Comparison of ENCODE assay signal across 12 mouse cellular contexts in genomic region chr11:24202641-24203361, GRCm38 (mm10).
DNase-seq lines count a peak whose midpoint lies in the region; ATAC-seq and TF ChIP-seq lines count a peak whose summit lies in the region.
"Had no signal": no experiment of that assay in that cellular context is flagged by ENCODE, and none has a peak within 500 bp of the region (broad histone marks: within the 10 kb centered on the region; RNA-seq: fewer than 3 reads in every experiment).

No protein-coding gene starts in this region.

- no peak overlapping the region for H3K4me3 ChIP-seq in heart, embryonic 11.5 days (ENCODE audit: low read depth, low read length)
- H3K4me3 ChIP-seq in heart, adult 2 months, result no peak overlapping the region
- H3K4me3 ChIP-seq in lung, embryonic 16.5 days (ENCODE audit: low read length), result no peak overlapping the region
- no peak overlapping the region for H3K4me3 ChIP-seq in liver, adult 2 months (ENCODE audit: insufficient read depth, low read depth, low read length)
- H3K4me3 ChIP-seq: erythroblast, embryonic 14.5 days; layer of hippocampus, adult 2 months had no signal

- 12% methylated on average over 7 of the region's 7 CpGs for WGBS in heart, embryonic 11.5 days (ENCODE audit: insufficient replicate concordance)
- WGBS in heart, adult 2 months, result 28% methylated on average over 7 of the region's 7 CpGs
- 21% methylated on average over 7 of the region's 7 CpGs for WGBS in lung, embryonic 16.5 days
- WGBS in liver, adult 2 months, result 34% methylated on average over 7 of the region's 7 CpGs

- H3K27ac ChIP-seq in heart, embryonic 11.5 days (ENCODE audit: low read depth, low read length), result peak overlapping the region; percentile 68
- no peak overlapping the region for H3K27ac ChIP-seq in heart, adult 2 months
- peak overlapping the region; percentile 40; the same call in 1 of the 2 replicates for H3K27ac ChIP-seq in lung, embryonic 16.5 days (ENCODE audit: low read length)
- H3K27ac ChIP-seq in liver, adult 2 months (replicated peaks; ENCODE audit: insufficient read depth, low read depth, low read length), result no peak overlapping the region
- H3K27ac ChIP-seq: layer of hippocampus, adult 2 months; liver, embryonic 14.5 days had no signal

- TF ChIP-seq POLR2A in heart, adult 2 months (IDR thresholded peaks at IDR 0.05; ENCODE audit: insufficient read depth, low read depth, low read length), result no peak
- TF ChIP-seq POLR2A in liver, adult 2 months (IDR thresholded peaks at IDR 0.05; ENCODE audit: extremely low read depth, insufficient read depth, low read length), result no peak

- H3K79me2 ChIP-seq in heart, adult 2 months (replicated peaks; ENCODE audit: control insufficient read depth, insufficient read depth, low read length), result no peaks in the 10 kb centered on the region
- no peaks in the 10 kb centered on the region for H3K79me2 ChIP-seq in liver, adult 2 months (ENCODE audit: control insufficient read depth, insufficient read depth, low read length)

- no peak for TF ChIP-seq EP300 in heart, adult 2 months (IDR thresholded peaks at IDR 0.05; ENCODE audit: insufficient read depth, low read depth, low read length)

- H3K9ac ChIP-seq in heart, embryonic 11.5 days (ENCODE audit: low read depth, low read length), result no peak overlapping the region
- no peak overlapping the region for H3K9ac ChIP-seq in heart, adult 2 months (ENCODE audit: low read depth, low read length)
- peak overlapping the region; percentile 12; the same call in 1 of the 2 replicates for H3K9ac ChIP-seq in lung, embryonic 16.5 days (ENCODE audit: low read length)
- H3K9ac ChIP-seq in liver, adult 2 months (ENCODE audit: low read depth, low read length), result no peak overlapping the region
- H3K9ac ChIP-seq: liver, embryonic 14.5 days had no signal

- no peaks in the 10 kb centered on the region for H3K9me3 ChIP-seq in heart, embryonic 11.5 days (replicated peaks; ENCODE audit: control insufficient read depth, low read length)
- no peaks in the 10 kb centered on the region for H3K9me3 ChIP-seq in lung, embryonic 16.5 days (ENCODE audit: control insufficient read depth, low read length)

- H3K4me1 ChIP-seq in heart, embryonic 11.5 days (ENCODE audit: control insufficient read depth, insufficient read depth, low read length), result peaks cover 25% of the 10 kb centered on the region
- no peaks in the 10 kb centered on the region for H3K4me1 ChIP-seq in heart, adult 2 months (ENCODE audit: control insufficient read depth, insufficient read depth, low read length)
- peaks cover 10% of the 10 kb centered on the region for H3K4me1 ChIP-seq in lung, embryonic 16.5 days (replicated peaks; ENCODE audit: control insufficient read depth, insufficient read depth, low read length)
- no peaks in the 10 kb centered on the region for H3K4me1 ChIP-seq in liver, adult 2 months (ENCODE audit: control insufficient read depth, insufficient read depth, low read length)

- no peaks in the 10 kb centered on the region for H3K36me3 ChIP-seq in heart, embryonic 11.5 days (ENCODE audit: control insufficient read depth, insufficient read depth, low read length)
- no peaks in the 10 kb centered on the region for H3K36me3 ChIP-seq in heart, adult 2 months (ENCODE audit: control insufficient read depth, insufficient read depth, low read length)
- no peaks in the 10 kb centered on the region for H3K36me3 ChIP-seq in lung, embryonic 16.5 days (ENCODE audit: control insufficient read depth, insufficient read depth, low read length)
- no peaks in the 10 kb centered on the region for H3K36me3 ChIP-seq in liver, adult 2 months (ENCODE audit: control insufficient read depth, insufficient read depth, low read length)

- no peaks in the 10 kb centered on the region for H3K27me3 ChIP-seq in heart, embryonic 11.5 days (ENCODE audit: control insufficient read depth, insufficient read depth, low read length)
- no peaks in the 10 kb centered on the region for H3K27me3 ChIP-seq in heart, adult 2 months (ENCODE audit: control insufficient read depth, insufficient read depth, low read length)
- H3K27me3 ChIP-seq in lung, embryonic 16.5 days (ENCODE audit: control insufficient read depth, insufficient read depth, low read depth, low read length), result no peaks in the 10 kb centered on the region
- no peaks in the 10 kb centered on the region for H3K27me3 ChIP-seq in liver, adult 2 months (ENCODE audit: control insufficient read depth, insufficient read depth, low read length)

- no peak for TF ChIP-seq CTCF in heart, adult 2 months (IDR thresholded peaks at IDR 0.05)
- TF ChIP-seq CTCF in liver, adult 2 months (IDR thresholded peaks at IDR 0.05; ENCODE audit: low read depth, low read length), result no peak

- H3K4me2 ChIP-seq in heart, embryonic 11.5 days, result peak overlapping the region; percentile 31
- peak overlapping the region; percentile 20 for H3K4me2 ChIP-seq in lung, embryonic 16.5 days (ENCODE audit: low read depth, low read length)

- intact Hi-C loops in heart, adult 2 months (cut with DNase I), result no loop called here

- no peak for DNase-seq in heart, adult 2 months
- DNase-seq in lung, postnatal 36 days, result no peak
- peak; percentile 29 for DNase-seq in WW6 (ENCODE audit: low read depth, low spot score)
- peak; percentile 2 for DNase-seq in liver, adult 2 months (ENCODE audit: extremely low read depth, low read depth, low spot score)
- no peak for DNase-seq in cerebellum, adult 11-12 months
- DNase-seq in thymus, postnatal 10 days (ENCODE audit: low spot score in 2 of 2), result no peak

- peak; percentile 62; the same call in 1 of the 2 replicates for ATAC-seq in heart, embryonic 11.5 days (replicated peaks; ENCODE audit: insufficient number of reproducible peaks, low FRiP score, low TSS enrichment)
- ATAC-seq in lung, embryonic 16.5 days (ENCODE audit: low read depth), result peak; percentile 83
- ATAC-seq: activated CD4-positive, CD25-positive, alpha-beta regulatory T cell, adult 4 months had no signal

Comparison
In these comparisons a context has a peak if more than half of its experiments do, and no peak if none do; other contexts are left out.
1. H3K27ac ChIP-seq: peak in heart, embryonic 11.5 days (single experiment) and lung, embryonic 16.5 days (single experiment); none in heart, adult 2 months (single experiment) and liver, adult 2 months (single experiment).
2. DNase-seq: peak in WW6 (single experiment) and liver, adult 2 months (single experiment); none in heart, adult 2 months (0 of 2), lung, postnatal 36 days (single experiment), cerebellum, adult 11-12 months (single experiment) and thymus, postnatal 10 days (0 of 2).